Mouse (Mus musculus) CH12.LX (cell line): Measurements from ENCODE around the gene Ubxn6.
"Not testable (repeated sequence)": the region's sequence is repeated elsewhere in the genome, so short reads cannot be mapped to it uniquely, and the experiment has no call there.

Experiments
- BHLHE40 ChIP-seq: IDR thresholded peaks from 2 replicates; pipeline ENCODE4 v1.6.1; 2011; ENCODE audit warnings: mild to moderate bottlenecking, low read depth, low read length, improper control_type of control experiment
- CTCF ChIP-seq, 2 experiments: IDR thresholded peaks in 1 of 2; conservative IDR thresholded peaks in 1 of 2; 2 replicates each; pipeline ENCODE4 v1.5.1; 2011 to 2012; ENCODE audit warnings: low read depth in 2 of 2, low read length in 2 of 2, improper control_type of control experiment in 1 of 2, inconsistent platforms in 1 of 2, mild to moderate bottlenecking in 1 of 2, moderate library complexity in 1 of 2
- HCFC1 ChIP-seq: IDR thresholded peaks from 2 replicates; pipeline ENCODE4 v1.6.1; 2012; ENCODE audit warnings: low read depth, mild to moderate bottlenecking, inconsistent platforms, low read length, improper control_type of control experiment
- POLR2A ChIP-seq: IDR thresholded peaks from 2 replicates; pipeline ENCODE4 v1.6.1; 2011; ENCODE audit warnings: low read depth, mild to moderate bottlenecking, improper control_type of control experiment, low read length
- POLR2AphosphoS2 ChIP-seq: IDR thresholded peaks from 2 replicates; pipeline ENCODE4 v1.6.1; 2011; ENCODE audit warnings: low read depth, low read length, improper control_type of control experiment
- RAD21 ChIP-seq: IDR thresholded peaks from 2 replicates; pipeline ENCODE4 v1.6.1; 2011; ENCODE audit warnings: low read depth, mild to moderate bottlenecking, low read length, improper control_type of control experiment, moderate library complexity
- RCOR1 ChIP-seq: conservative IDR thresholded peaks from 2 replicates; pipeline ENCODE4 v1.6.1; 2012; ENCODE audit warnings: low read depth, mild to moderate bottlenecking, inconsistent platforms, low read length, improper control_type of control experiment
- TCF12 ChIP-seq: IDR thresholded peaks from 2 replicates; pipeline ENCODE4 v1.6.1; 2014; ENCODE audit warnings: low read depth, mild to moderate bottlenecking, inconsistent platforms, low read length, improper control_type of control experiment
- USF2 ChIP-seq: conservative IDR thresholded peaks from 2 replicates; pipeline ENCODE4 v1.6.1; 2011; ENCODE audit warnings: low read depth, low read length, improper control_type of control experiment
- ZNF384 ChIP-seq: IDR thresholded peaks from 2 replicates; pipeline ENCODE4 v1.6.1; 2012; ENCODE audit warnings: low read depth, low read length, improper control_type of control experiment, inconsistent platforms

- TF ChIP-seq RAD21; CTCF (conservative IDR thresholded peaks at IDR 0.05 in 1 of 2, IDR thresholded peaks at IDR 0.05 in 1 of 2; ENCODE audit: low read depth in 2 of 2, low read length in 2 of 2); POLR2A; TCF12; ZNF384; BHLHE40; USF2; POLR2AphosphoS2; RCOR1; HCFC1: not testable (repeated sequence)
Measured at GRCm38 (mm10) chr17:56078361-56078760, 3.5 kb upstream of the Ubxn6 start.
